Mouse (Mus musculus) small intestine, adult 2 months (tissue): ENCODE measurements around the gene Fam219b.

Source experiments
- CTCF ChIP-seq: fragments of 200-500 bp; IDR thresholded peaks from 2 replicates; pipeline ENCODE4 v1.5.1; 2012; ENCODE audit warnings: low read depth, mild to moderate bottlenecking, control low read depth, inconsistent platforms, low read length, moderate library complexity, mixed read lengths; ENCODE audit not compliant: insufficient replicate concordance, insufficient read length; ENCODE audit errors: extremely low read depth
- POLR2A ChIP-seq: fragments of 200-500 bp; IDR thresholded peaks from 2 replicates; pipeline ENCODE4 v1.6.1; 2012; ENCODE audit warnings: low read depth, mild to moderate bottlenecking, control low read depth, inconsistent platforms, low read length, moderate library complexity

GRCm38 (mm10) chr9:57543951-57544350, 6.6 kb downstream of the Fam219b start:
- TF ChIP-seq CTCF (no peak), POLR2A (no peak)
